Mouse (Mus musculus) embryonic facial prominence, embryonic 10.5 days (tissue): ENCODE measurements around the gene Sh3bp5. TPM values are rescaled to one million over a fixed set of nuclear protein-coding genes. Genes with fewer than 3 reads are reported as not detected.
A peak's percentile ranks its signal among the peaks of the same experiment; 100 is the strongest.

Experiments used
- DNase-seq: peaks from one replicate; pipeline ENCODE4 v3.0.0-alpha.2; 2017; ENCODE audit warnings: low spot score
- H3K27ac ChIP-seq: fragments of 300-500 bp; sonication (generic); replicated peaks from 2 replicates; pipeline ENCODE4 v1.5.1; 2016; ENCODE audit warnings: mild to moderate bottlenecking
- H3K27me3 ChIP-seq: fragments of 300-500 bp; sonication (generic); replicated peaks from 2 replicates; pipeline ENCODE4 v1.6.1; 2016; ENCODE audit warnings: low read depth, mild to moderate bottlenecking; ENCODE audit not compliant: poor library complexity, severe bottlenecking
- H3K36me3 ChIP-seq: fragments of 300-500 bp; sonication (generic); replicated peaks from 2 replicates; pipeline ENCODE4 v1.6.1; 2016; ENCODE audit warnings: mild to moderate bottlenecking, moderate library complexity
- H3K4me1 ChIP-seq: fragments of 300-500 bp; sonication (generic); 2 replicates; pipeline ENCODE4 v1.6.1; 2016
- H3K4me3 ChIP-seq: fragments of 300-500 bp; sonication (generic); 2 replicates; pipeline ENCODE4 v1.5.1; 2016; ENCODE audit warnings: mild to moderate bottlenecking, moderate library complexity
- H3K9me3 ChIP-seq: fragments of 300-500 bp; sonication (generic); 2 replicates; pipeline ENCODE4 v1.6.1; 2016; ENCODE audit warnings: mild to moderate bottlenecking
- WGBS: fragments of 180-500 bp; shearing (Covaris S2); methylation state at CpG from one replicate; pipeline ENCODE4 v1.1.7; 2016; 5-methylcytosine and 5-hydroxymethylcytosine counted together
- polyA plus RNA-seq: library from polyadenylated mRNA; unstranded; fragments of >200 nt; fragmentation: Nextera tagmentation; extraction: Ambion mirVana; gene quantifications from 2 replicates; pipeline ENCODE4 v1.2.1, GENCODE M21; 2016

Sh3bp5 gene
- polyA plus RNA-seq, 1 experiment from 2014 or later: 30.2 TPM

GRCm38 (mm10) chr14:31321181-31321580, 114.7 kb downstream of the Sh3bp5 start:
- DNase-seq: peak; percentile 5
- Histone ChIP-seq H3K27me3 (peaks cover 15% of the 10 kb centered on the region), H3K4me3 (no peak overlapping the region), H3K27ac (no peak overlapping the region), H3K36me3 (no peaks in the 10 kb centered on the region), H3K4me1 (peaks cover 12% of the 10 kb centered on the region), H3K9me3 (no peaks in the 10 kb centered on the region)
- WGBS: 86% methylated on average over 11 of the region's 11 CpGs

GRCm38 (mm10) chr14:31319546-31319945, 116.3 kb downstream of the Sh3bp5 start:
- H3K9me3 ChIP-seq: no peaks in the 10 kb centered on the region
- 86% methylated on average over 10 of the region's 10 CpGs for WGBS

GRCm38 (mm10) chr14:31317754-31318153, 118.1 kb downstream of the Sh3bp5 start:
- Histone ChIP-seq H3K27me3 (peaks cover 9% of the 10 kb centered on the region; the same call in 1 of the 2 replicates), H3K4me1 (peaks cover 15% of the 10 kb centered on the region), H3K9me3 (no peaks in the 10 kb centered on the region), H3K27ac (no peak overlapping the region), H3K4me3 (no peak overlapping the region), H3K36me3 (no peaks in the 10 kb centered on the region)
- DNase-seq: no peak
- 80% methylated on average over 3 of the region's 3 CpGs for WGBS

More at GRCm38 (mm10) chr14:31319546-31319945, 116.3 kb downstream of the Sh3bp5 start:
- Histone ChIP-seq H3K27me3 (peaks cover 15% of the 10 kb centered on the region), H3K27ac (no peak overlapping the region), H3K36me3 (no peaks in the 10 kb centered on the region), H3K4me1 (peaks cover 12% of the 10 kb centered on the region), H3K4me3 (no peak overlapping the region)
- no peak for DNase-seq

- Histone ChIP-seq H3K36me3 (no peaks in the 10 kb centered on the region), H3K27ac (no peak overlapping the region), H3K27me3 (0 out of 2 replicates have a peak, but pooled peaks cover 8% of the 10 kb centered on the region), H3K4me1 (peaks cover 20% of the 10 kb centered on the region), H3K9me3 (no peaks in the 10 kb centered on the region), H3K4me3 (no peak overlapping the region)
- 81% methylated on average over 12 of the region's 12 CpGs for WGBS
- no peak for DNase-seq
Observed at GRCm38 (mm10) chr14:31316613-31317012, 119.3 kb downstream of the Sh3bp5 start.

- Histone ChIP-seq H3K36me3 (no peaks in the 10 kb centered on the region), H3K4me1 (peaks cover 20% of the 10 kb centered on the region), H3K4me3 (no peak overlapping the region), H3K9me3 (no peaks in the 10 kb centered on the region), H3K27me3 (0 out of 2 replicates have a peak, but pooled peaks cover 4% of the 10 kb centered on the region), H3K27ac (no peak overlapping the region)
- WGBS: 47% methylated on average over 3 of the region's 3 CpGs
- DNase-seq: no peak
Observed at GRCm38 (mm10) chr14:31313192-31313591, 122.7 kb downstream of the Sh3bp5 start.

Other genes starting within 250 kb of the Sh3bp5 start
- gene Tnnc1, start 227.8 kb downstream of the Sh3bp5 start, polyA plus RNA-seq: 3.0 and 6.2 TPM in 2 replicates
- 476 and 493 TPM in 2 replicates for gene Nisch, start 219.1 kb downstream of the Sh3bp5 start, polyA plus RNA-seq
- 0.76 and 0.79 TPM in 2 replicates for gene Sema3g, start 218.2 kb downstream of the Sh3bp5 start, polyA plus RNA-seq
- 12.0 and 12.8 TPM in 2 replicates for gene Phf7, start 184.8 kb downstream of the Sh3bp5 start, polyA plus RNA-seq
- gene Bap1, start 184.6 kb downstream of the Sh3bp5 start, polyA plus RNA-seq: 139 and 144 TPM in 2 replicates
- 4.7 and 5.0 TPM in 2 replicates for gene Dnah1, start 112.2 kb downstream of the Sh3bp5 start, polyA plus RNA-seq
- 28.3 TPM in 2 replicates for gene Capn7, start 99.4 kb downstream of the Sh3bp5 start, polyA plus RNA-seq
- 32.6 and 35.8 TPM in 2 replicates for gene Eaf1, start 58.3 kb upstream of the Sh3bp5 start, polyA plus RNA-seq
- 79.1 and 86.2 TPM in 2 replicates for gene Mettl6, start 59.0 kb upstream of the Sh3bp5 start, polyA plus RNA-seq
- gene Colq, start 155.3 kb upstream of the Sh3bp5 start, polyA plus RNA-seq: 0.35 and 0.82 TPM in 2 replicates
- 0.39 and 0.48 TPM in 2 replicates for gene Gm49387, start 204.8 kb upstream of the Sh3bp5 start, polyA plus RNA-seq
- 14.8 and 15.2 TPM in 2 replicates for gene Btd, start 204.9 kb upstream of the Sh3bp5 start, polyA plus RNA-seq
- gene Hacl1, start 205.2 kb upstream of the Sh3bp5 start, polyA plus RNA-seq: 7.8 and 8.2 TPM in 2 replicates